Mouse (Mus musculus) naive thymus-derived CD4-positive, alpha-beta T cell, adult 2 months (primary cell): ENCODE data around the gene Cdx2.

Experiments
- DNase-seq: peaks from one replicate; pipeline ENCODE4 v3.0.0-alpha.2; 2011; ENCODE audit warnings: low read depth

Cdx2 gene

DNA sequence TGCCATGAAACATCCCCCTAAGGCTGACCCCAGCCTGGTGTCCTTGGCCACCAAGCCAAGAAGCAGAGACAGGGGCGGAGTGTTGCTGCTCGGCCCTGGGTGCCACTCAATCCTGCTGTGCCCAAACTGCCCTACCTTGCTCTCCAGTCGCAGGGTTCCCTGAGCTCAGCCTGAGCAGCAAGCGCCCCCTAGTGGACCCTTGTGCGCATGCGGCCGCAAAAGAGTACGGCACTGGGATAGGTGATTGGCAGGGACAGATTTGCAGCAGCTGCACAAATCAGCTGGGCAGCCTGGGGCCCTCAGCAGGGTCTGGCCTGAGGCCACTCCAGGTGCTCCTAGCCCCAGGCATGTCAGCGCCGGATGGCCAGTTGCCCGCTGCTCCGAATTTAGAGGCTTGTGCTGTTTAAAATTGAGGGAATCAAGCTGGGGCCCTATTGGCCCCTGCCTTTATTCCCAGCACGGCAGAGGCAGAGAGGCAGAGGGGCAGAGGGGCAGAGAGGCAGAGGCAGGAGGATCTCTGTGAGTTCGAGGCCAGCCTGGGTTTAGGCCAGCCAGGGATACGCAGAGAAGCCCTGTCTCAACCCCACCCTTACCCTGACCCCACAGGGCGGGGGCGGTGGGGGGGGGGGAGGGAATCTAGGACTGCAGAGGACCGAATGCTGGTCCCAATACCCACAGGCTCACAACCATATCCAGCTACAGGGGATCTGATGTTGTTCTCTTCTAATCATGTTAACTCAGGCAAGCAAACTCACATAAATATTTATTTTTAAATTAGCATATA, 13.8 kb downstream of the Cdx2 start:
- peak; percentile 81 for DNase-seq

DNA sequence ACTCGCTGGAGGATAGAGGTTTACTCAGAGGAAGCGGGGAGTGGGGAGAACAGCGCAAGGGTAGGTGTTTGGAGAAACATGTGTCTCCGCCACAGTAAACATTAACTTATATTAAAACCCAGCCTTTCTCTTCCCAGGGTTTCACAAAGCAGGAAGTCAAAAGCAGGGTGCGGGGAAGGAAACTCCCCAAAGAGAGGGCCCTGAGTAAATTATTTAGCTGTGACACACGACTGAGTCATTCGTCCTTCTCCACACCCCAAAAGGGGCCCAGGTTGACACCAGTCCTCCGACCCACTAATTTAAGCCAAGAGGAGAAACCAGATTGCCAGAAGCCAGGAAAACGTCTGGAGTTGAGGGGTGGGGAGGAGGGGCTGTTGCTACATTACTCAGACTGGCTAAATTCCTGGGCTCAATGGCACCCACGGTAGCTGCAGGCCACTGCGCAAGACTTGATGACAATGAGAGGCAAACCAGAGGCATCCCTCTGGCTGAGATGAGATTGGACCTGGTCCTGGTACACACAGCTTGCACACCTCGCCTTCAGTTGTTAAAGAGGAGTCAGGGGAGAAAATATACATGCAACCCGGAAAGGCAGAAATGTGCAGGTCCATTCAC, 14.5 kb downstream of the Cdx2 start:
- DNase-seq, result no peak

DNA sequence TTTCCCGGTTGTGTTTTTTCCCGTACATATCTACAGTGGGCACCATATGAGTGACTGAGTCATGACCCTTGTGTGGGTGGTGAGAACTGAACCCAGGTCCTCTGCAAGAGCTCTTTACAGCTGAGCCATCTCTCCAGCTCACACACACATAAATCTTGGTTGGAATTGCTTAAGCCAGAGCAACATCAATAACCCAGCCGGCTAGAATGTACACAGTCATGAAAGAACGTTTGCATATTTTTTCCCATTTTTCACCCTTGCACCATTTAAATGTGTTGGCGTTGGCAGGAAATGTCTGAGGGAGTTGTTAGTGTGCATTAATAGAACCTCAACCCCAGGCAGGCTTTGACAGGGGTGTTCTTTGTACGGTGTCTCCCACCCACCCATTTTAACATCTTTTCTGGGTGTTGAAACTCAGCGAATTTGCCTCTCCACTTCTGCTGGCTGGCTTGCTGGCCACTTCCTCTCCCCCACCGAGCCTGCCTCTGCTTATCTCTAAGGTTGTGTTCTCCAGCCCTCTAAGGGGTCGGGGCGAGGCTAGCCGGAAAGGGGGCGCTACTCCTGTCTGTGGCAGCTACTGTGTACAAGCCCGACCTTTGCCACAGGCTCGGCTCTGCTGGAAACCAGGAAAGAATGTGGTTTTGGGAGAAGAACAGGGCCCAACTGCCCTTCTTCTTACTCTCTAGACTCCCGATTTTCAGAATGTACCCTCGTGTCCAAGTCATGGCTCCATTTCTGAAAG, 15.1 kb downstream of the Cdx2 start:
- DNase-seq, result no peak

DNA sequence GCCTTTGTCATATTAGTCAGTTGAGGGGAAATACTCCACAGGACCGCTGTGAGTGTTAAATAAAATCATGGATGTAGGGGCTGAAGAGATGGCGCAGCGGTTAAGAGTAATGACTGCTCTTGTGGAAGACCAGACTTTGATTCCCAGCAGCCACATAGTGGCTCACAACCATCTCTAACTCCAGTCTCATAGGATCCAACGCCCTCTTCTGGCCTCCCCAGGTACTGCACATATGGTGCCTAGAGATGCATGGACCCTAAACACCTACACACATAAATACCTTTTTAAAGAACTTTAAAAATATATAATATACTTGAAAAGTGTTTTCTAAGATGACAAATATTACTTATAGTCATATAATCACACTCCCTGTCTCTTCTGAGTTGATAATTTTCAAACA, 22.7 kb downstream of the Cdx2 start:
- no peak for DNase-seq

DNA sequence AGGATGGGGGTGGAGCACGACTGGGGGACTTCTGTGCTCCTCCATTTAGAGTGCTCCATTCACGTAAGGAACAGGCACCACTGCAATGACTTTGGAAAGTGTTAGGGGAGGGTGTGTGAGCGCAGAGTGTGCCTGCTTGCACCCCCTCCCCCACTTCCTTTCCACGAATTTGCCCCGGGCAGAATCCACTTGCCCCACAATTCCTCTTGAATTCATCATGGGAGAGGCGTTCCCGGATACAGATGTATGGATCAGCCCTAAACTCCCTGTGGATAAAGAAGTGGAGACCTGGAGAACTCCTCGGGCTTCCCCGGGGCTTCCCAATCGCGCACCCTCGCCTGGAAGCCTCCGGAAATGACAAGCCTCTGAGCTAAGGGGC, 29.5 kb downstream of the Cdx2 start:
- no peak for DNase-seq

DNA sequence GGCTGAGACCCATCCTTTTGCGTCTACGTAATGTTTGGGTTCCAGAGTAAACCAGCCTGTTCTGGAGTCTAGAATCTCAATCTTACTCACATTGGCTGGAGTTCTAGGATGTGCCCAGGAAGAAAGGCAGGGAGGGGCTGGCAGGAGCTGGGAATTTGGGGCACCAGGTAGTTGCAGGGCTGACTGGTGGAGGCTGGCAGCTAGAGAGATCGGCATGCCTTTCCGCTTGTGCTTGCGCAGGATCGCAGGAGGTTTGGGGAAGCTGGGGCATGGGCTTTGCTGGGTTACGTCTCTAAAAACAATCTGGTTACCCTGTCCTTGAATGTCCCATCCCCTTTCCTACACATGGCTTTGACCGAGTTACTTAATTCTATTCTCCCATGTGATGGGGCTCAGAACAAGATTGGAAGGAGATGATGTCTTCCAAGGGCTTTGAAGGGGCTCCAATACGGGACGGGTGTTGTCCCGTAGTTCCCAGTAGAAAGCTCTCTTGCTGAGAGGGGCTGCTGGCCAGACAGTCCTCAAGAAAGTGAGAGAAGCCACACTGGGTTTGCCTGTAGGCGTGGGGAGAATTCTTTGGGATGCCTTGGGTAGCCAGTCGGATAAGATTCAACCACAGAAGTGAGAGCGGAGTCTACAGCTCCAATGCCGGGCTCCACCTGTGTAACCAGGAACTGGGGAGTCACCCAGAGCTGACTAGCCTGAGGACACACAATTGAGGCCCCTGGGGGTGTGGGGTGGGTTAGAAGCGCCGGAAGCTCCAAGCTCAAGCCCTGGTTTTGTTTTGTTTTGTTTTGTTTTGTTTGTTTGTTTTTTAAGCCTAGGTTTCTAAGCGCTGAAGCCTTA, 30.1 kb downstream of the Cdx2 start:
- DNase-seq, result no peak

DNA sequence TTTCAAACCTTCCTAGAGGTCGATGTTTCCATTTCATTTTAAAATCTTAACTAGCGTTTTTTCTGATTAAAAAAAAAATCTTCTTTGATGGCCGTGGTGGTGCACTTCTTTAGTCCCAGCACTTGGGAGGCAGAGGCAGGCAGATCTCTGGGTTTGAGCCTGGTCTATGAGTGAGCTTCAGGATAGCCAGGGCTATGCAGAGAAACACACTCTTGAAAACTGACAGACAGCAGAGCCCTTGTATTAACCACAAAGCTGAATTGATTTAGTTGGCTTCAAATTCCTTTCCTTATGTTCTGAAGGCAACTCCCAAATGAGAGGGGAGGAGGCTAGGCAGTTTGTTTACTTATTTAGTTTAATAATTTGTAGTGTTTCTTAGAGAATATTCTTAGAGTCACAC, 31.3 kb downstream of the Cdx2 start:
- DNase-seq, result no peak

DNA sequence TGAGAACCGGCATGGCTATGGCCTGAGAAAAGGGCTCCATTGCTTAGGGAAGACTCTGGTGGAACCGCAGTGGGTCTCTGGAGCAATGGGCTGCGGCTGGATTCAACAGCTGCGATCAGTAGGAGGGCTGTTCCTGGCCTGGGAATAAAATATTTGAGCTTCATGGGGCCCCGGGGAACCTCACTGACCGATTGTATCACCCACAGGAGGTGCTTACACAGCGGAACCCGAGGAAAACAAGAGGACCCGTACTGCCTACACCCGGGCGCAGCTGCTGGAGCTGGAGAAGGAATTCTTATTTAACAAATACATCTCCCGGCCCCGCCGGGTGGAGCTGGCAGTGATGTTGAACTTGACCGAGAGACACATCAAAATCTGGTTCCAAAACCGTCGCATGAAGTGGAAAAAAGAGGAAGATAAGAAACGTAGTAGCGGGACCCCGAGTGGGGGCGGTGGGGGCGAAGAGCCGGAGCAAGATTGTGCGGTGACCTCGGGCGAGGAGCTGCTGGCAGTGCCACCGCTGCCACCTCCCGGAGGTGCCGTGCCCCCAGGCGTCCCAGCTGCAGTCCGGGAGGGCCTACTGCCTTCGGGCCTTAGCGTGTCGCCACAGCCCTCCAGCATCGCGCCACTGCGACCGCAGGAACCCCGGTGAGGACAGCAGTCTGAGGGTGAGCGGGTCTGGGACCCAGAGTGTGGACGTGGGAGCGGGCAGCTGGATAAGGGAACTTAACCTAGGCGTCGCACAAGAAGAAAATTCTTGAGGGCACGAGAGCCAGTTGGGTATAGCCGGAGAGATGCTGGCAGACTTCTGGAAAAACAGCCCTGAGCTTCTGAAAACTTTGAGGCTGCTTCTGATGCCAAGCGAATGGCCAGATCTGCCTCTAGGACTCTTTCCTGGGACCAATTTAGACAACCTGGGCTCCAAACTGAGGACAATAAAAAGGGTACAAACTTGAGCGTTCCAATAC, 32.6 kb downstream of the Cdx2 start:
- DNase-seq, result no peak

DNA sequence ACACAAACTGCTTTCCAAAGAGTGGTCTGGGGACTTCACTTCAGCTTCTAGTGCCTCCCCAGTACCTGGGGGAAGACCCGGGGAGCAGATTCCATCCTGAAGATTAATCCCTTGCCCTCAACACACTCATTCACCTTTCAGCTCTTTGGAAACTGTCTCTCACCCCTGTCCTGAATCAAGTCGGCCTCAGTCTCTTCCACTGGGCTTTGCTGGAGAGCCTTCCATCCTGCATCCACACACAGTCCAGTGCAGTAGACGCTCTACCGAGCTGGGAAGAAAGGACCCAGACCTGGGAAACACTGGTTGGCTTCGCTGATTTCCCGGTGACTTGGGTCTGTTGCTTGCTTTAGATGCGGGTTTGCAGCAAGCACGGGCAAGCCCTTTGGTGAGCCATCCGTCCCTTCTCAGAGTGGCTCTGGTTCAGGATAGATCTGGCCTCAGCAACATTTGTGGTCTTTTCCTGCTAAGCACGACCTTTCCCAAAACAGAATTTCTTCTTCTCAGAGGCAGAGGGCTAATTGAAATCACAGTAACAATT, 34.2 kb downstream of the Cdx2 start:
- no peak for DNase-seq

DNA sequence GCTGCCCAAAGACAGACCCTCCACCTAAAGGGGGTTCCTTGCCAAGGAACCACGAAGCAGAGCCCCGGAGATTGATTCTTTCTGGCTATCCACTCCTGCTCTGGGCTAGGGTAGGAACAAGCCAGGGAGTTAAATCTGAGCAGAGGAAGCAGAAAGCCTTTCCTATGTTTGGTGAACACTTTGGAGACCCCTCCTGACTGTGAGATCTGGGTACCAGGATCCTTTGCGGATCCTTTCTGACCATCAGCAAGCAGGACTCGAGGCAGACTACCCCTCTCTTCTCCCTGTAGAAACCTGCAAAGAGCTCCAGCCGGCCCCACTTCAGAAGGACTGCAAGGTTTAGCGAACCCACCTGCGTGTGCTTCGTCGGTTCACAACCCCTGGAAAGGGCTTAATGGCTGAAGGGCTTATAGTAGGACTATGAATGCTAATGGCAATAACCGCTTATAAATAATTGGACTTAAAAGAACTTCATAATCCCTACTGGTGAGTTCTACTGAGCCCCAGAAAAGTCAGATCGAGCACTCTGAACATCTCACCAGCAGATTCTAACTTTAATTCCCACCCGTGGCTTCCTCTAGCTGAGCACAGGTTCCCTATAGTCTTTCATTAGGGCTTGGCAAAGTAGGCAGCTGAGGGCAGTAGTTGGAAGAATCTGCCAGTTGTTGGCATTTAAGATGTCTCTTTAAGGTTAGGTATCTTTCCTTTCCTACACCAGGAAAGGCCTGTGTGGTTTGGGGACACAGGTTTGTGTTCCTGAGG, 34.8 kb downstream of the Cdx2 start:
- no peak for DNase-seq

DNA sequence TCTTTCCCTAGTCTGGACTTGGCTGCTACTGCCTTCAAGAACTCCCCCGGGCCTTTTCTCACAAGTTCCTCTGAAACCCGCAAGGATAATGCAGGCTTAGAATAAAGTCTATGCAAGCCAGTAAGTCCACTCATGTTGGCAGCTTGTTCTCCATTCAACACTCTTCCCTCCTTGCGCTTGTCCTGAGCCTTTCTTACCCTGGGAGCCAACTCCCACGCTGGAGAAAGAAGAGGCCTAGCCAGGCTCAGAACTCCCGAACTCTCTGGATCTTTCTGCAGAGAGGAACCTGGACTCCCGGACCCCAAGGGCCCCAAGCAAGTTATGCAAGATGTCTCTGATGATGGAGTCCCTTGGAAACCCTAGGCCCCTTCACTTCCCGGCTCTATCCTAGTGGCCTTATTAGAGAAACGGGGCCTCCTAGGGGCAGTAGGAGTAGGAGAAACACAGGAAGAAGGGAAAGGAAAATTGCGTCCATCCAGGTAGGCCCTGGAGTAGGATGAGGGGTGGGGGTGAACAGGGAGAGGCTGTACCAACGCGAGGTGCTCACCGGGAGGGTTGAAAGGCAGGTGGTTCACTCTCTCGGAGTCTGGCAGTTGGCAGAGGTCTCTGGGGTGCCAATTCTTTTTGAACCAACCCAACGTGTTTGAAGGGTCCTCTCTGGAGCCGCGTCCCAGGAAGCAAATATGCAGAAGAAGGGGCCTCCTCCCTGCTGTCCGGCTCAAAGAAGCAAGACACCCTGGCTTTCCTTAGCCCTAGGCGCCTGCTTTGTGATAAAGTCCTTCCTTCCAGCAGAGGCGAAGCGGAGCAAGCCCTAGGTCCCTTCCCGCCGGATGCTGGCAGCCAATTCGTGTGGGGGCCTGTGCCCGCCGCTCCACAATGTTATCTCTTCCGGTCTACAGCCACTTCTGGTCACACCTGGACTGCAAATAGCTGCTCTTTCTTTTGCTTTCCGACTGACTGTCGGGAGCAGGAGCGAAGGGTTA, 36.1 kb downstream of the Cdx2 start:
- DNase-seq, result no peak

DNA sequence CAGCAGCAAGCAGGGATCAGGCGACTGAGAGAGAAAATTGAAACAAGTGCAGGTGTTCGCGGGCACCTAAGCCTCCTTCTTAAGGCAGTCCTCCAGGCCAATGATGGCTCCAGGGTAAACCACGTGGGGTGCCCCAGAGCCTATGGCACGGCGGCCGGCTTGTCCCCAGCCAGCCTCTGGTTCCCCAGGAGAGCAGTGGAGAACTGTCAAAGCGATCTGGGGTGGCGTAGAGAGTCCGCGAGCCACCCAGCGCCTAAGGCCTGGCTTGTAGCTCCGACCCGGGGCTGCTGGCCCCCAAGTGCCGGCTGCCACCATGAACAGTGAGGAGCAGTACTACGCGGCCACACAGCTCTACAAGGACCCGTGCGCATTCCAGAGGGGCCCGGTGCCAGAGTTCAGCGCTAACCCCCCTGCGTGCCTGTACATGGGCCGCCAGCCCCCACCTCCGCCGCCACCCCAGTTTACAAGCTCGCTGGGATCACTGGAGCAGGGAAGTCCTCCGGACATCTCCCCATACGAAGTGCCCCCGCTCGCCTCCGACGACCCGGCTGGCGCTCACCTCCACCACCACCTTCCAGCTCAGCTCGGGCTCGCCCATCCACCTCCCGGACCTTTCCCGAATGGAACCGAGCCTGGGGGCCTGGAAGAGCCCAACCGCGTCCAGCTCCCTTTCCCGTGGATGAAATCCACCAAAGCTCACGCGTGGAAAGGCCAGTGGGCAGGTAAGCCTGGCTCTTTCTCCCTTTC, 37.0 kb downstream of the Cdx2 start, which contains the start of gene Pdx1:
TSS of gene Pdx1 (plus strand) at position 34 of the 747 bp plus-strand sequence.
- DNase-seq, result no peak

DNA sequence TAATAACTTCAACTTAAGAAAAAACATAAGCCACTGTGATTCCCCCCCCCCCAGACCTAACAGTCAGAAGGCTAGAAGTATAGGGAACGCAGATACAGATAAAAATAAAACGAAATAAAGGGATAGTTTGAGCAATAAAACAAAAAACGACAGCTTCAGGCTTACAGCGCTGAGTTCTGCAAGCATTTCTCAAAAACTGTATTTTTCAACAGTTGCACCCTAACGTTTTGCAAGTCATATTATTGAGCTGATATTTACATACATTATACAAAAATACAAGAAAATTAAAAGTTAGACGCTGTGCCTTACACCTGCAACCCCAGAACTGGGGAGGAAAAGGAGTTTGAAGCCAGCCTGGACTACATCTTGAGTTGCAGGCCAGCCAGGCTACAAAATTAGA, 37.7 kb downstream of the Cdx2 start:
- no peak for DNase-seq

DNA sequence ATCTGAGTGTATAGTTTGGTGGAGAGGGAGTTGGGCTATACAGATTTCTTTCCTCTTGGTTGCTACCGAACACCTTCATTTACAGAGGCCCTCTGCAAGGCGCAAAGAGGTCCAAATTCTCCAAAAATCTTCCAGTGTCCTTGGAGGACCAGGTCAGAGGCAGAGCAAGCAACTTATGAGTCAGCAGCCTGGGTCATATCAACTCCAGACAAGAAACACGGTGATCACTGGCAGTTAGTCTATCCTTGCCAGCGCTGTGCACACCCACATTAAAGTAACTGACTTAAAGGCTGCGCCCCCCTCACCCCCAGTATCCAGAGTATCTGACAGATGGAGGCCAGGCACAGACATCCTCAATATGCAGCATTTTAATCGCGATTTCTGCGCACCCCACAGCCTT, 38.3 kb downstream of the Cdx2 start:
- DNase-seq, result no peak

DNA sequence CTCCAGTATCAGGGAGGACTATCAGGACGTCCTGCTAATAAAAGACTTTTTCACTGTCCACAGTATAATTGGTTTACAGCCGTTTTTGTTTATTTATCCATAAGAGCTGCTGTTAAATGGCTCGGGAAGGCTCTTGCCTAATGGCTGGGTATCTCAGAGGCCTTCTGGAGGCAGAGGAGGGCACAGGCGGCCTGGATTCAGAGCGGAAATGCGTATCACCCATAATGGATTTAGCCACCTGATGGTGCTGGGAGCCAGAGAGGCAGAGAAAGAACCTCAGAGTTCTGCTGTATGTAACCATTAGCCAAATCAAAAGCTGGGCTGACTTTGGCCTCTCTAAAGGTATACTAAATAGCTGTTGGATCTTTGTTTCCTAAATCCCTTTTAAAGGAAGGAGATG, 39.6 kb downstream of the Cdx2 start:
- DNase-seq, result no peak

DNA sequence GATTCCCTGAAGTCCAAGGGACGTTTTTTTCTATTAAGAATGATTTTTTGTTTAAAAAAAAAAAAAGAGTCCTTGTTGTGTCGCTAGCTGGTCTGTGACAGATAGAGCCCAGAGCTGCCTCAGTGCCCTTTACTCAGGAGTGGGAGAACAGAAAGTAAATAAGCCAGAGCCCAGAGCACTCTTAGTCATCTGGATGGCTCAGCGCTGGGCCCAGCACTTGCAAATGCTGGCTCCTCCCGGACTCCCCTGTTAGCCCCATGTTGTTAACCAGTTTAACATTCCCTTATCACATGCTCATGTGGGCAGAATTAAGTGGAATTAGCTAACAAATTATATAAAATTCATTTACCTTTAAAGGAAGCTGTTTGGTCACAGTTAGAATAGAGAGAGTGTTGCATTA, 43.1 kb downstream of the Cdx2 start:
- no peak for DNase-seq

DNA sequence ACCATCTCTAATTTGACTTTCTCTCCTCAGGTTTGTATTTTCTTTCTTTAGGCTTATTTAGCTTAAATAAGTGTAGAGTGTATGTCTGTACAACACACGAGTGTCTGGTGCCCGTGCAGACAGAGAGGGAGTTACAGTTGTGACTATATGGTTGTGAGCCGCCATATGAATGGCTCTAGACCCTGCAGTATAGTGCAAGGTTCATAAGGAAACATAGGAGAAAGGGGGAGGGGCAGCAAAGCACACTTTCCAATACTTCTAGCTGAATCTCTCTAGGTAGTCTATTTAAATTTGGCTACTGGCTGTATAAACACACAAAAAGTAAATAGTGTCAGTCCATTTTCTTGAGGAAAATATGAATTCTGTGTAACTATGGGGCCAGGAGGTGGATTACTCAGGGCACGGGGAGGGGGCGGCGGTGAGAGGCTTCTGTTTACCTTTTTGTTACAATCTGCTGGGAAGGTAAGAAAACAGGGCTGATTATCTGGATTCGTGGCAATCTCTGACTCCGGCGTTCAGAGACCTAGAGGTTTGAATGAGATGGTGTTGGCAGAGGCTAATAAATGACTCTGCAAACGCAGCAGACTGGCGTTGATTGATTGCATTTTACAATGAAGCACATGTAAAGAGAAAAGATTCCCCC, 45.0 kb downstream of the Cdx2 start:
- no peak for DNase-seq

DNA sequence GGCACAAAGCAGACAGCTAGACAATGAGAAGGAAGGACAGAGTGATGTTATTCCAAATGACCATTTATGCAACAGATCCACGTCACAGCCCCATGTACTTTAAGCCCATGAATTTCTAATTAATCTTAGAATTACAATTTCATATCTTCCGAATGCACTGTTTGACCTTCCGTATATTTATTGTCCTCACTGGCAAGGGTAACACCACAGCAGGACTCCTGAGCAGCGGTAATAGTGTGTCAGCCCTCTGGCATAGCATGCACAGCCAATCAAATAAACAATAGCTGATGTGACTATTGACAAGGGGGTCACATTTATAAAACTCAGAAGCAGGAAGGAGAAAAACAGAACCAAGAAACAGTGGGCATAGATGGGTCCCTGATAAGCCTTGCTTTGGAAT, 46.3 kb downstream of the Cdx2 start:
- DNase-seq, result no peak
